Mouse (Mus musculus) hindbrain, embryonic 14.5 days (tissue): ENCODE results near the gene Nbea. TPM values are rescaled to one million over a fixed set of nuclear protein-coding genes. Genes with fewer than 3 reads are reported as not detected.
A peak's percentile ranks its signal among the peaks of the same experiment; 100 is the strongest.

Experiments used
- ATAC-seq: fragments of 200-750 bp; cut with Nextera tagmentation; 2 replicates; pipeline ENCODE4 v1.8.0; 2017; ENCODE audit warnings: moderate number of reproducible peaks, mild to moderate bottlenecking, moderate TSS enrichment, moderate library complexity; ENCODE audit not compliant: low FRiP score
- DNase-seq: peaks from one replicate; pipeline ENCODE4 v3.0.0-alpha.2; 2015; ENCODE audit warnings: low spot score
- H3K27ac ChIP-seq: fragments of 300-500 bp; sonication (generic); 2 replicates; pipeline ENCODE4 v1.5.1; 2014; ENCODE audit warnings: mild to moderate bottlenecking, moderate library complexity
- H3K27me3 ChIP-seq: fragments of 300-500 bp; sonication (generic); 2 replicates; pipeline ENCODE4 v1.6.1; 2014; ENCODE audit warnings: mild to moderate bottlenecking, low read length, mixed read lengths; ENCODE audit not compliant: control insufficient read depth, insufficient read depth
- H3K36me3 ChIP-seq: fragments of 300-500 bp; sonication (generic); replicated peaks from 2 replicates; pipeline ENCODE4 v1.6.1; 2014; ENCODE audit not compliant: control insufficient read depth, insufficient read depth
- H3K4me1 ChIP-seq: fragments of 300-500 bp; sonication (generic); replicated peaks from 2 replicates; pipeline ENCODE4 v1.6.1; 2014; ENCODE audit warnings: antibody characterized with exemption, low read length, mixed read lengths; ENCODE audit not compliant: control insufficient read depth, insufficient read depth
- H3K4me2 ChIP-seq: fragments of 300-500 bp; sonication (generic); replicated peaks from 2 replicates; pipeline ENCODE4 v1.6.1; 2014; ENCODE audit warnings: mild to moderate bottlenecking, moderate library complexity
- H3K4me3 ChIP-seq: fragments of 300-500 bp; sonication (generic); replicated peaks from 2 replicates; pipeline ENCODE4 v1.5.1; 2014; ENCODE audit warnings: mild to moderate bottlenecking, low read length
- H3K9ac ChIP-seq: fragments of 300-500 bp; sonication (generic); 2 replicates; pipeline ENCODE4 v1.6.1; 2014
- H3K9me3 ChIP-seq: fragments of 300-500 bp; sonication (generic); 2 replicates; pipeline ENCODE4 v1.6.1; 2016; ENCODE audit warnings: low read length; ENCODE audit not compliant: control insufficient read depth
- WGBS: fragments of 180-500 bp; shearing (Covaris S2); extraction: QIAGEN DNeasy Blood & Tissue Kit; methylation state at CpG from one replicate; pipeline ENCODE4 v1.1.7; 2014; 5-methylcytosine and 5-hydroxymethylcytosine counted together
- polyA plus RNA-seq: library from polyadenylated mRNA; unstranded; fragments of >200 nt; fragmentation: Nextera tagmentation; extraction: Ambion mirVana; gene quantifications from 2 replicates; pipeline ENCODE4 v1.2.1, GENCODE M21; 2014

Gene Nbea
- polyA plus RNA-seq, 1 experiment from 2014 or later, result 86.2 TPM

- DNase-seq (no peak), ATAC-seq (peak; percentile 7; the same call in 1 of the 2 replicates)
- H3K4me2 ChIP-seq, result peak overlapping the region; percentile 65; the same call in 1 of the 2 replicates
- whole genome bisulfite sequencing, result 32% methylated on average over 2 of the region's 2 CpGs
- no peaks in the 10 kb centered on the region for H3K36me3 ChIP-seq
- H3K9me3 ChIP-seq, result no peaks in the 10 kb centered on the region
- peak overlapping the region; percentile 98 for H3K27ac ChIP-seq
- H3K4me1 ChIP-seq, result peaks cover 13% of the 10 kb centered on the region
- 0 out of 2 replicates have a peak overlapping the region, but pooled peaks have one; percentile 14 for H3K9ac ChIP-seq
- no peak overlapping the region for H3K4me3 ChIP-seq
- peaks cover 6% of the 10 kb centered on the region; the same call in 1 of the 2 replicates for H3K27me3 ChIP-seq
Measured at GRCm38 (mm10) chr3:55789856-55790255, 393.6 kb downstream of the Nbea start.

- DNase-seq (no peak), ATAC-seq (no peak)
- peak overlapping the region; percentile 98 for H3K27ac ChIP-seq
- WGBS, result 17% methylated on average over 5 of the region's 5 CpGs
- H3K36me3 ChIP-seq, result no peaks in the 10 kb centered on the region
- H3K4me1 ChIP-seq, result peaks cover 13% of the 10 kb centered on the region
- H3K4me2 ChIP-seq, result peak overlapping the region; percentile 65
- H3K27me3 ChIP-seq, result peaks cover 6% of the 10 kb centered on the region
- peak overlapping the region; percentile 14 for H3K9ac ChIP-seq
- H3K4me3 ChIP-seq, result no peak overlapping the region
- H3K9me3 ChIP-seq, result no peaks in the 10 kb centered on the region
Measured at GRCm38 (mm10) chr3:55788621-55789201, 394.8 kb downstream of the Nbea start.

- peak overlapping the region; percentile 98 for H3K27ac ChIP-seq
- 16% methylated on average over 4 of the region's 4 CpGs for WGBS
- H3K4me3 ChIP-seq, result peak overlapping the region; percentile 39
- H3K9me3 ChIP-seq, result no peaks in the 10 kb centered on the region
- ATAC-seq (no peak), DNase-seq (no peak)
- H3K4me1 ChIP-seq, result peaks cover 13% of the 10 kb centered on the region
- H3K36me3 ChIP-seq, result no peaks in the 10 kb centered on the region
- H3K9ac ChIP-seq, result peak overlapping the region; percentile 76
- peak overlapping the region; percentile 65 for H3K4me2 ChIP-seq
- H3K27me3 ChIP-seq, result peaks cover 6% of the 10 kb centered on the region
Measured at GRCm38 (mm10) chr3:55788214-55788586, 395.3 kb downstream of the Nbea start.

- peak overlapping the region; percentile 39 for H3K4me3 ChIP-seq
- H3K27ac ChIP-seq, result peak overlapping the region; percentile 98
- ATAC-seq (peak; percentile 72), DNase-seq (peak; percentile 70)
- WGBS, result under 1% methylated on average over 54 of the region's 54 CpGs
- H3K36me3 ChIP-seq, result no peaks in the 10 kb centered on the region
- H3K9me3 ChIP-seq, result no peaks in the 10 kb centered on the region
- peak overlapping the region; percentile 65 for H3K4me2 ChIP-seq
- H3K4me1 ChIP-seq, result peaks cover 13% of the 10 kb centered on the region
- peaks cover 6% of the 10 kb centered on the region for H3K27me3 ChIP-seq
- H3K9ac ChIP-seq, result peak overlapping the region; percentile 76
Measured at GRCm38 (mm10) chr3:55787487-55788213, 395.9 kb downstream of the Nbea start.

- Histone ChIP-seq H3K4me3 (peak overlapping the region; percentile 39), H3K4me2 (peak overlapping the region; percentile 65), H3K9me3 (no peaks in the 10 kb centered on the region), H3K27ac (peak overlapping the region; percentile 98), H3K36me3 (no peaks in the 10 kb centered on the region), H3K27me3 (peaks cover 6% of the 10 kb centered on the region), H3K9ac (peak overlapping the region; percentile 76), H3K4me1 (peaks cover 16% of the 10 kb centered on the region)
- 10% methylated on average over 17 of the region's 17 CpGs for WGBS
- DNase-seq (peak; percentile 70), ATAC-seq (no peak)
Measured at GRCm38 (mm10) chr3:55786835-55787486, 396.5 kb downstream of the Nbea start.

GRCm38 (mm10) chr3:55785981-55786725, 397.3 kb downstream of the Nbea start:
- 14% methylated on average over 3 of the region's 3 CpGs for WGBS
- peak overlapping the region; percentile 76 for H3K9ac ChIP-seq
- DNase-seq (peak; percentile 50), ATAC-seq (no peak)
- H3K4me3 ChIP-seq, result peak overlapping the region; percentile 39
- peak overlapping the region; percentile 65 for H3K4me2 ChIP-seq
- peaks cover 24% of the 10 kb centered on the region for H3K4me1 ChIP-seq
- no peaks in the 10 kb centered on the region for H3K9me3 ChIP-seq
- H3K27me3 ChIP-seq, result peaks cover 6% of the 10 kb centered on the region
- no peaks in the 10 kb centered on the region for H3K36me3 ChIP-seq
- peak overlapping the region; percentile 98 for H3K27ac ChIP-seq

GRCm38 (mm10) chr3:55785266-55785980, 398.1 kb downstream of the Nbea start:
- Histone ChIP-seq H3K27ac (peak overlapping the region; percentile 98), H3K4me2 (peak overlapping the region; percentile 65), H3K9ac (peak overlapping the region; percentile 76), H3K36me3 (no peaks in the 10 kb centered on the region), H3K27me3 (peaks cover 11% of the 10 kb centered on the region), H3K4me1 (peaks cover 30% of the 10 kb centered on the region), H3K9me3 (no peaks in the 10 kb centered on the region), H3K4me3 (peak overlapping the region; percentile 39)
- ATAC-seq (no peak), DNase-seq (no peak)
- 37% methylated on average over 4 of the region's 4 CpGs for WGBS

GRCm38 (mm10) chr3:55784101-55784500, 399.4 kb downstream of the Nbea start:
- DNase-seq, result peak; percentile 24
- H3K27ac ChIP-seq, result peak overlapping the region; percentile 99
- H3K9ac ChIP-seq, result peak overlapping the region; percentile 96
- peaks cover 13% of the 10 kb centered on the region for H3K27me3 ChIP-seq
- peak overlapping the region; percentile 80 for H3K4me2 ChIP-seq
- ATAC-seq, result no peak
- 15% methylated on average over 7 of the region's 7 CpGs for WGBS
- peaks cover 29% of the 10 kb centered on the region for H3K4me1 ChIP-seq
- peak overlapping the region; percentile 51 for H3K4me3 ChIP-seq
- no peaks in the 10 kb centered on the region for H3K36me3 ChIP-seq
- no peaks in the 10 kb centered on the region for H3K9me3 ChIP-seq
